Mouse (Mus musculus) hindbrain, embryonic 15.5 days (tissue): Measurements from ENCODE around the gene Ccdc58. TPM values are rescaled to one million over a fixed set of nuclear protein-coding genes. Genes with fewer than 3 reads are reported as not detected.
A peak's percentile ranks its signal among the peaks of the same experiment; 100 is the strongest.
"Not testable (repeated sequence)": the region's sequence is repeated elsewhere in the genome, so short reads cannot be mapped to it uniquely, and the experiment has no call there.

Experiments
- ATAC-seq: fragments of 200-750 bp; cut with Nextera tagmentation; 2 replicates; pipeline ENCODE4 v1.8.0; 2017; ENCODE audit warnings: low read depth, moderate number of reproducible peaks, moderate TSS enrichment; ENCODE audit not compliant: low FRiP score
- H3K27ac ChIP-seq: fragments of 300-500 bp; sonication (generic); replicated peaks from 2 replicates; pipeline ENCODE4 v1.5.1; 2015; ENCODE audit warnings: mild to moderate bottlenecking, inconsistent platforms
- H3K27me3 ChIP-seq: fragments of 300-500 bp; sonication (generic); 2 replicates; pipeline ENCODE4 v1.6.1; 2015; ENCODE audit warnings: control low read depth, inconsistent platforms
- H3K36me3 ChIP-seq: fragments of 300-500 bp; sonication (generic); 2 replicates; pipeline ENCODE4 v1.6.1; 2015; ENCODE audit warnings: control low read depth, inconsistent platforms
- H3K4me1 ChIP-seq: fragments of 300-500 bp; sonication (generic); replicated peaks from 2 replicates; pipeline ENCODE4 v1.6.1; 2015; ENCODE audit warnings: control low read depth, inconsistent platforms
- H3K4me2 ChIP-seq: fragments of 300-500 bp; sonication (generic); 2 replicates; pipeline ENCODE4 v1.6.1; 2015; ENCODE audit warnings: moderate library complexity, mild to moderate bottlenecking, inconsistent platforms
- H3K4me3 ChIP-seq: fragments of 300-500 bp; sonication (generic); 2 replicates; pipeline ENCODE4 v1.5.1; 2015; ENCODE audit warnings: mild to moderate bottlenecking, inconsistent platforms
- H3K9ac ChIP-seq: fragments of 300-500 bp; sonication (generic); 2 replicates; pipeline ENCODE4 v1.6.1; 2015; ENCODE audit warnings: inconsistent platforms
- H3K9me3 ChIP-seq: fragments of 300-500 bp; sonication (generic); 2 replicates; pipeline ENCODE4 v1.6.1; 2016; ENCODE audit warnings: control low read depth, inconsistent platforms
- WGBS: fragments of 180-500 bp; shearing (Covaris S2); methylation state at CpG from one replicate; pipeline ENCODE4 v1.1.7; 2015; 5-methylcytosine and 5-hydroxymethylcytosine counted together
- polyA plus RNA-seq: library from polyadenylated mRNA; unstranded; fragments of >200 nt; fragmentation: Nextera tagmentation; extraction: Ambion mirVana; gene quantifications from 2 replicates; pipeline ENCODE4 v1.2.1, GENCODE M21; 2015

Ccdc58 gene
- 27.6 and 28.8 TPM in 2 replicates for polyA plus RNA-seq

GRCm38 (mm10) chr16:36071450-36072379 lies at the start of gene Ccdc58, which contains the start of gene Fam162a:
Ccdc58 (plus strand) TSS chr16:36071685.
Fam162a (minus strand) TSS chr16:36071594.
- peak within 1 kb of the TSS; percentile 83 for H3K4me3 ChIP-seq
- peak within 1 kb of the TSS; percentile 99 for H3K27ac ChIP-seq
- ATAC-seq: peak; percentile 96
- H3K27me3 ChIP-seq: no peaks in the 10 kb centered on the region
- peak within 1 kb of the TSS; percentile 63 for H3K4me2 ChIP-seq
- peaks cover 26% of the 10 kb centered on the region for H3K4me1 ChIP-seq
- peak within 1 kb of the TSS; percentile 85 for H3K9ac ChIP-seq
- WGBS: under 1% methylated on average over 81 of the region's 81 CpGs
- H3K36me3 ChIP-seq: no peaks in the 10 kb centered on the region
- H3K9me3 ChIP-seq: no peaks in the 10 kb centered on the region

- WGBS: 95% methylated on average over 1 of the region's 2 CpGs
- H3K27ac ChIP-seq, H3K9ac ChIP-seq, H3K4me3 ChIP-seq, H3K27me3 ChIP-seq, ATAC-seq, H3K4me1 ChIP-seq, H3K9me3 ChIP-seq, H3K4me2 ChIP-seq: not testable (repeated sequence)
- H3K36me3 ChIP-seq: peaks cover 39% of the 10 kb centered on the region
Measured at GRCm38 (mm10) chr16:36028120-36028519, 43.4 kb upstream of the Ccdc58 start.

- 2% methylated on average over 39 of the region's 39 CpGs for WGBS
- H3K4me3 ChIP-seq: peak within 1 kb of the TSS; percentile 61
- peak within 1 kb of the TSS; percentile 79 for H3K27ac ChIP-seq
- H3K9me3 ChIP-seq: no peaks in the 10 kb centered on the region
- peak; percentile 98 for ATAC-seq
- peaks cover 19% of the 10 kb centered on the region for H3K4me1 ChIP-seq
- H3K4me2 ChIP-seq: peak within 1 kb of the TSS; percentile 77
- H3K27me3 ChIP-seq: no peaks in the 10 kb centered on the region
- peak within 1 kb of the TSS; percentile 64 for H3K9ac ChIP-seq
- H3K36me3 ChIP-seq: peaks cover 15% of the 10 kb centered on the region
Measured at GRCm38 (mm10) chr16:36040640-36041624, 30.6 kb upstream of the Ccdc58 start, which contains the start of gene Wdr5b. Wdr5b (plus strand) TSS chr16:36041190.

DNA sequence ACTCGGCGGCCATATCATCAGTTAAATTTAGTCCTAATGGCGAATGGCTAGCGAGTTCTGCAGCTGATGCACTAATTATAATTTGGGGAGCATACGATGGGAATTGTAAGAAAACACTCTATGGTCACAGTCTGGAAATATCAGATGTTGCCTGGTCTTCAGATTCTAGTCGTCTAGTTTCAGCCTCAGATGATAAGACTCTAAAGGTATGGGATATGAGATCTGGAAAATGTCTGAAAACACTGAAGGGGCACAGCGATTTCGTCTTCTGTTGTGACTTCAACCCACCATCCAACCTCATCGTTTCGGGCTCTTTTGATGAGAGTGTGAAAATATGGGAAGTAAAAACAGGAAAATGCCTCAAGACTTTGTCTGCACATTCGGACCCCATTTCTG lies 29.9 kb upstream of the Ccdc58 start:
- WGBS: 30% methylated on average over 11 of the region's 11 CpGs
- Histone ChIP-seq H3K4me2 (peak overlapping the region; percentile 77), H3K27ac (peak overlapping the region; percentile 79), H3K9ac (peak overlapping the region; percentile 64), H3K4me3 (peak overlapping the region; percentile 61), H3K9me3 (no peaks in the 10 kb centered on the region), H3K27me3 (no peaks in the 10 kb centered on the region), H3K36me3 (peaks cover 19% of the 10 kb centered on the region), H3K4me1 (peaks cover 19% of the 10 kb centered on the region)
- ATAC-seq: no peak

GRCm38 (mm10) chr16:36043073-36043472 lies 28.4 kb upstream of the Ccdc58 start:
- peaks cover 17% of the 10 kb centered on the region for H3K36me3 ChIP-seq
- H3K27ac ChIP-seq: no peak overlapping the region
- no peak overlapping the region for H3K4me3 ChIP-seq
- H3K4me2 ChIP-seq: no peak overlapping the region
- H3K9me3 ChIP-seq: no peaks in the 10 kb centered on the region
- no peak for ATAC-seq
- H3K27me3 ChIP-seq: no peaks in the 10 kb centered on the region
- H3K4me1 ChIP-seq: peaks cover 19% of the 10 kb centered on the region
- 90% methylated on average over 10 of the region's 10 CpGs for WGBS
- no peak overlapping the region for H3K9ac ChIP-seq

- Histone ChIP-seq H3K4me3 (no peak overlapping the region), H3K4me1 (peaks cover 19% of the 10 kb centered on the region), H3K9me3 (no peaks in the 10 kb centered on the region), H3K27ac (no peak overlapping the region), H3K9ac (no peak overlapping the region), H3K36me3 (peaks cover 25% of the 10 kb centered on the region), H3K4me2 (no peak overlapping the region), H3K27me3 (no peaks in the 10 kb centered on the region)
- no peak for ATAC-seq
- 89% methylated on average over 4 of the region's 4 CpGs for WGBS
Measured at GRCm38 (mm10) chr16:36043964-36044363, 27.5 kb upstream of the Ccdc58 start.

GRCm38 (mm10) chr16:36047538-36047937 lies 23.9 kb upstream of the Ccdc58 start:
- H3K36me3 ChIP-seq: peaks cover 41% of the 10 kb centered on the region
- ATAC-seq: no peak
- no peaks in the 10 kb centered on the region for H3K9me3 ChIP-seq
- no peak overlapping the region for H3K4me2 ChIP-seq
- WGBS: 89% methylated on average over 4 of the region's 4 CpGs
- H3K27me3 ChIP-seq: no peaks in the 10 kb centered on the region
- peaks cover 3% of the 10 kb centered on the region for H3K4me1 ChIP-seq
- no peak overlapping the region for H3K9ac ChIP-seq
- no peak overlapping the region for H3K27ac ChIP-seq
- H3K4me3 ChIP-seq: no peak overlapping the region

GRCm38 (mm10) chr16:36051491-36051890 lies 20.0 kb upstream of the Ccdc58 start:
- H3K4me3 ChIP-seq: no peak overlapping the region
- H3K4me1 ChIP-seq: no peaks in the 10 kb centered on the region
- no peaks in the 10 kb centered on the region for H3K9me3 ChIP-seq
- no peak overlapping the region for H3K27ac ChIP-seq
- peaks cover 30% of the 10 kb centered on the region for H3K36me3 ChIP-seq
- 91% methylated on average over 6 of the region's 6 CpGs for WGBS
- no peak overlapping the region for H3K4me2 ChIP-seq
- no peaks in the 10 kb centered on the region for H3K27me3 ChIP-seq
- H3K9ac ChIP-seq: no peak overlapping the region
- ATAC-seq: no peak

DNA sequence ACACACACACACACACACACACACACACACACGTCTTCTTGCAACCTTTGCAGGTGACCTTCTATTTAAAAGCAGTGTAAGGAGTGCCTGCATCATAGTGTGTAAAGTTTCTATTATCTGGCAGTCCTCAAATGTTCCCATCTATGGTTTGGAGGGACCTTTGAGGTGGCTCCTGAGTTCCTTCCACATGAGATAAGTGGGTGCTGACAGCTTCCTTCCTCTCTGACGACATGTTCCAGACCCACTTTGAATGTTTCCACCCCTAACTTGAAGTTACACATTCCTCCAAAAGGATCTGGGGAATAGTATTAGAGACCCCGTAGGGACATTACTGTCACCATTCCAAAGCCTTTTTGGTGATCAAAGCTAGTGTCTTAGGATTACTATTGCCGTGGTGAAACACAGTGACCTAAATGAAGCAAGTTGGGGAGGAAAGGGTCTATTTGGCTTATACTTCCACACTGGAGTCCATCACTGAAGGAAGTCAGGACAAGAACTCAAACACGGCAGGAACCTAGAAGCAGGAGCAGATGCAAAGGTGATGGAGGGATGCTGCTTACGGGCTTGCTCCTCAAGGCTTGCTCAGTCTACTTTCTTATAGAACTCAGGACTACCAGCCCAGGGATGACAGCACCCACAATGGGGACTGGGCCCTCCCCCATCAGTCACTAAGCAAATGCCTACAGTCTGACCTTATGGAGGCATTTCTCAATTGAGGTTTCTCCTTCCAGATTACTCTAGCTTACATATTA lies 17.8 kb upstream of the Ccdc58 start:
- Histone ChIP-seq H3K4me1 (no peaks in the 10 kb centered on the region), H3K27ac (no peak overlapping the region), H3K27me3 (no peaks in the 10 kb centered on the region), H3K4me2 (no peak overlapping the region), H3K4me3 (no peak overlapping the region), H3K9me3 (no peaks in the 10 kb centered on the region), H3K36me3 (peaks cover 19% of the 10 kb centered on the region), H3K9ac (no peak overlapping the region)
- 94% methylated on average over 6 of the region's 6 CpGs for WGBS
- no peak for ATAC-seq

GRCm38 (mm10) chr16:36054920-36055319 lies 16.6 kb upstream of the Ccdc58 start:
- no peak overlapping the region for H3K27ac ChIP-seq
- H3K27me3 ChIP-seq: no peaks in the 10 kb centered on the region
- no peak for ATAC-seq
- 97% methylated on average over 8 of the region's 8 CpGs for WGBS
- no peak overlapping the region for H3K4me2 ChIP-seq
- H3K9me3 ChIP-seq: no peaks in the 10 kb centered on the region
- no peak overlapping the region for H3K4me3 ChIP-seq
- no peaks in the 10 kb centered on the region for H3K4me1 ChIP-seq
- peaks cover 7% of the 10 kb centered on the region; the same call in 1 of the 2 replicates for H3K36me3 ChIP-seq
- no peak overlapping the region for H3K9ac ChIP-seq

GRCm38 (mm10) chr16:36056416-36056815 lies 15.1 kb upstream of the Ccdc58 start:
- Histone ChIP-seq H3K27ac (no peak overlapping the region), H3K4me3 (no peak overlapping the region), H3K4me2 (no peak overlapping the region), H3K9me3 (no peaks in the 10 kb centered on the region), H3K9ac (no peak overlapping the region), H3K36me3 (no peaks in the 10 kb centered on the region), H3K4me1 (no peaks in the 10 kb centered on the region), H3K27me3 (no peaks in the 10 kb centered on the region)
- ATAC-seq: no peak
- 92% methylated on average over 11 of the region's 11 CpGs for WGBS
